9 mouse cellular contexts compared by ENCODE assay signal in the genomic region with DNA sequence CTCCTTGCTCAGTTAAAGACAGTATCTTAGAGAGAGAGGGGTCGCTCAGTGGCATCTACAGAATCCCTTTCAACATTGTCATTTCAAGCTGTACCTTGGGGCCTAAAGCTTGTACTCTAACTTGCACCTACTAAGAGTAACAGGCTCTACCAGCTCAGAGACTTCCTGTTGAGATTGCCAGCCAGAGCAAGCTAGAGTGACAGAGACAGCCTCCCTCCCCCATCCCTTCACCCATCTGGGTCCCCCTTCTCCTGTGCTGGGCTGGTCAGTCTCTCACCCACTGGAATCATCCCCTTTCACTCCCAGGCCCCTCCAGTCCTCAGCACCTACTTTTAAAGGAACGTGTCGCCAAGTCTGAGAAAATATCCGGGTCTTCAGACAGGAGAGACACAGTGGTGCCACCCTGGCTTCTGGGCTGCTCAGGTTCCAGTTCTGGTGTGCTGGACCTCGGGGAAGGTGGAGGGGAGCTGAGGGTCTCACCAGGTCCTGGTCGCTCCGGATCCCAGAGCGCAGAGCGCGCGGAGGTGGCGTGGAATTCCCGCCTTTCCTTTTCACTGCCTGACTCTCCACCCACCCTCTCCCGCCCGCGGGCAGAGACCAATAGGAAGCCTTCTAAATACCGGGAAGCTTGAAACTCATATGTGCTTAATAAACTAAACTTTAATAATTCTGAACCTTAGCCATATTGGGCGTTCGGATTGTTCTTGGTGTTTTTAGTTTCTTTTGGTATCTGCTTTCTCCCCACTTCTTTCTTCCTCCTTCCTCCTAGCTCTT. TPM values are rescaled to one million over a fixed set of nuclear protein-coding genes. Genes with fewer than 3 reads are reported as not detected.
A peak's percentile ranks its signal among the peaks of the same experiment; 100 is the strongest.
DNase-seq lines count a peak whose midpoint lies in the region; ATAC-seq and TF ChIP-seq lines count a peak whose summit lies in the region.
"Not testable (repeated sequence)": the region's sequence is repeated elsewhere in the genome, so short reads cannot be mapped to it uniquely, and the experiment has no call there.
"Had no signal": no experiment of that assay in that cellular context is flagged by ENCODE, and none has a peak within 500 bp of the region (broad histone marks: within the 10 kb centered on the region; RNA-seq: fewer than 3 reads in every experiment).

No protein-coding gene starts in this region.

- DNase-seq in CD8-positive naive resting alpha-beta T cell, adult 2 months (ENCODE audit: low read depth in 2 of 2, low spot score in 2 of 2), result peak; percentile 8 to 9
- DNase-seq in gastrocnemius, adult 18-20 months (ENCODE audit: low spot score), result peak; percentile 22
- DNase-seq in hindbrain, embryonic 11.5 days (ENCODE audit: low spot score), result peak; percentile 65
- DNase-seq in kidney, postnatal 4 days, result peak; percentile 52 to 71
- peak; percentile 22 for DNase-seq in natural killer cell, adult 2 months (ENCODE audit: low spot score in 2 of 2)
- DNase-seq in testis, postnatal 10 days (ENCODE audit: low spot score), result peak; percentile 51

- not testable (repeated sequence) for H3K27me3 ChIP-seq in hindbrain, embryonic 11.5 days (ENCODE audit: control insufficient read depth, insufficient read depth, low read length); lung, embryonic 16.5 days (ENCODE audit: control insufficient read depth, insufficient read depth, low read depth, low read length)

- peak overlapping the region; percentile 36; the same call in 1 of the 2 replicates for H3K9ac ChIP-seq in hindbrain, embryonic 11.5 days (ENCODE audit: low read depth, low read length)
- peak overlapping the region; percentile 73 for H3K9ac ChIP-seq in lung, embryonic 16.5 days (ENCODE audit: low read length)

- 11% methylated on average over 19 of the region's 19 CpGs for WGBS in hindbrain, embryonic 11.5 days
- 7% methylated on average over 19 of the region's 19 CpGs for WGBS in lung, embryonic 16.5 days

- TF ChIP-seq POLR2A in cortical plate, adult 2 months (IDR thresholded peaks at IDR 0.05; ENCODE audit: extremely low read depth, insufficient read depth, low read length), result not testable (repeated sequence)

- not testable (repeated sequence) for H3K9me3 ChIP-seq in hindbrain, embryonic 11.5 days (ENCODE audit: control insufficient read depth, low read length); lung, embryonic 16.5 days (ENCODE audit: control insufficient read depth, low read length)

- H3K4me3 ChIP-seq in cortical plate, adult 2 months (ENCODE audit: insufficient read depth, low read length), result peak overlapping the region; percentile 51
- H3K4me3 ChIP-seq in hindbrain, embryonic 11.5 days (ENCODE audit: low read depth, low read length), result peak overlapping the region; percentile 30
- peak overlapping the region; percentile 67 for H3K4me3 ChIP-seq in lung, embryonic 16.5 days (ENCODE audit: low read length)

- H3K36me3 ChIP-seq in hindbrain, embryonic 11.5 days (ENCODE audit: control insufficient read depth, insufficient read depth, low read length); lung, embryonic 16.5 days (ENCODE audit: control insufficient read depth, insufficient read depth, low read length): not testable (repeated sequence)

- ATAC-seq in hindbrain, embryonic 11.5 days (ENCODE audit: low FRiP score), result not testable (repeated sequence)
- peak; percentile 91 for ATAC-seq in lung, embryonic 16.5 days (ENCODE audit: low read depth)

- not testable (repeated sequence) for H3K27ac ChIP-seq in cortical plate, adult 2 months (ENCODE audit: insufficient read depth, low read length); hindbrain, embryonic 11.5 days (ENCODE audit: low read depth, low read length)
- H3K27ac ChIP-seq in lung, embryonic 16.5 days (ENCODE audit: low read length), result peak overlapping the region; percentile 82

- H3K4me1 ChIP-seq in cortical plate, adult 2 months (ENCODE audit: control insufficient read depth, insufficient read depth, low read length); hindbrain, embryonic 11.5 days (replicated peaks; ENCODE audit: control insufficient read depth, insufficient read depth, low read length): not testable (repeated sequence)
- peaks cover 13% of the 10 kb centered on the region for H3K4me1 ChIP-seq in lung, embryonic 16.5 days (replicated peaks; ENCODE audit: control insufficient read depth, insufficient read depth, low read length)

- not testable (repeated sequence) for TF ChIP-seq CTCF in cortical plate, adult 2 months (IDR thresholded peaks at IDR 0.05; ENCODE audit: extremely low read depth, insufficient read depth, low read length)

- peak overlapping the region; percentile 49 for H3K4me2 ChIP-seq in hindbrain, embryonic 11.5 days (replicated peaks; ENCODE audit: low read depth, low read length)
- H3K4me2 ChIP-seq in lung, embryonic 16.5 days (ENCODE audit: low read depth, low read length), result peak overlapping the region; percentile 92

RNA-seq across cellular contexts. Expression of a gene that starts 0.8 kb away (rescaled TPM):
- polyA plus RNA-seq in cortical plate, adult 2 months (2012; rRNA removed), result 0.17 and 0.25 TPM in 2 replicates
- total RNA-seq in gastrocnemius, adult 18-20 months (2021), result under 1 TPM; 0.14 to 0.28 TPM
- polyA plus RNA-seq in hindbrain, embryonic 11.5 days (2014; fragmentation: Nextera tagmentation; extraction: Ambion mirVana), result 9.7 and 10.1 TPM in 2 replicates
- polyA plus RNA-seq in lung, embryonic 16.5 days (2015; fragmentation: Nextera tagmentation; extraction: Ambion mirVana), result 29.3 and 33.9 TPM in 2 replicates
- polyA plus RNA-seq: G1E had no signal

RNA-seq across cellular contexts. Expression of a gene that starts 29.8 kb away (rescaled TPM):
- 0.93 and 0.96 TPM in 2 replicates for polyA plus RNA-seq in cortical plate, adult 2 months (2012; rRNA removed)
- total RNA-seq in gastrocnemius, adult 18-20 months (2021), result under 1 TPM; 0.11 to 0.21 TPM
- polyA plus RNA-seq in hindbrain, embryonic 11.5 days (2014; fragmentation: Nextera tagmentation; extraction: Ambion mirVana), result 0.28 TPM in 2 replicates
- 0.49 and 0.89 TPM in 2 replicates for polyA plus RNA-seq in lung, embryonic 16.5 days (2015; fragmentation: Nextera tagmentation; extraction: Ambion mirVana)
- polyA plus RNA-seq: G1E had no signal

RNA-seq across cellular contexts. Expression of a gene that starts 39.6 kb away (rescaled TPM):
- polyA plus RNA-seq in cortical plate, adult 2 months (2012; rRNA removed), result 4.3 TPM in 2 replicates
- 10 to 100 TPM; 16.5 to 24.1 TPM for total RNA-seq in gastrocnemius, adult 18-20 months (2021)
- polyA plus RNA-seq in hindbrain, embryonic 11.5 days (2014; fragmentation: Nextera tagmentation; extraction: Ambion mirVana), result 0.85 and 1.3 TPM in 2 replicates
- polyA plus RNA-seq in lung, embryonic 16.5 days (2015; fragmentation: Nextera tagmentation; extraction: Ambion mirVana), result 4.1 and 4.5 TPM in 2 replicates

Comparison
In these comparisons a context has a peak if more than half of its experiments do, and no peak if none do; other contexts are left out.
1. DNase-seq: peak in every context shown above with its lines; median percentile 65 in hindbrain, embryonic 11.5 days; 62 in kidney, postnatal 4 days; 51 in testis, postnatal 10 days; 22 in gastrocnemius, adult 18-20 months; 22 in natural killer cell, adult 2 months; 8 in CD8-positive naive resting alpha-beta T cell, adult 2 months.